Mouse (Mus musculus): ENCODE data around the gene Atp6v0b. TPM values are rescaled to one million over a fixed set of nuclear protein-coding genes. Genes with fewer than 3 reads are reported as not detected.

Atp6v0b gene
- polyA plus RNA-seq (2016; fragmentation: Nextera tagmentation; extraction: Ambion mirVana), result 308 and 323 TPM in 2 replicates

DNA sequence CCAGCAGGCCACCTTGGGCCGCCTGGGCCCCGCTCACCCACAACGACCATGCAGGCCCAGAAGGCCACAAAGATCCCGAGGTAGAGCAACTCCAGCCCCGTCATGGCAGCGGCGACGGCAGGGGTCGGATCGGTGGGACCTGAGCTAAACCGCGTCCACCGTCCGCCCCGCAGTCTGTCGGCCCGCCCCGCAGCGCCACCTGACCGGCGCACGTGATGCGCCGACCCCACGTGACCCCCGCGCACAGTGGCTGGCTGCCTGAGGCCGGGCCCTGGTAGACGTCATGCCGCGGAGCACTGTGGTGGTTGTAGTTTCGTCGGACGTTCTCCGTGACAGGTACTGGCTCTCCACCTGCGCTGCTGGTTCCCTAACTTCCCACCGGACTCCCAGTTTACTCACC is at the start of gene Atp6v0b:
TSS of gene Atp6v0b (minus strand) at position 201 of the 400 bp plus-strand sequence.
- H3K4me1 ChIP-seq, result peaks cover 35% of the 10 kb centered on the region
- under 1% methylated on average over 37 of the region's 37 CpGs for WGBS
- H3K4me3 ChIP-seq, result peak within 1 kb of the TSS; percentile 94
- no peaks in the 10 kb centered on the region for H3K27me3 ChIP-seq (replicated peaks)
- H3K9me3 ChIP-seq, result no peaks in the 10 kb centered on the region
- peak within 1 kb of the TSS; percentile 87 for H3K9ac ChIP-seq
- peaks cover 32% of the 10 kb centered on the region for H3K36me3 ChIP-seq
- peak; percentile 81 for ATAC-seq (ENCODE audit: low FRiP score, low read depth)
- H3K4me2 ChIP-seq (replicated peaks), result peak within 1 kb of the TSS; percentile 91
- H3K27ac ChIP-seq, result peak within 1 kb of the TSS; percentile 20; the same call in 1 of the 2 replicates

DNA sequence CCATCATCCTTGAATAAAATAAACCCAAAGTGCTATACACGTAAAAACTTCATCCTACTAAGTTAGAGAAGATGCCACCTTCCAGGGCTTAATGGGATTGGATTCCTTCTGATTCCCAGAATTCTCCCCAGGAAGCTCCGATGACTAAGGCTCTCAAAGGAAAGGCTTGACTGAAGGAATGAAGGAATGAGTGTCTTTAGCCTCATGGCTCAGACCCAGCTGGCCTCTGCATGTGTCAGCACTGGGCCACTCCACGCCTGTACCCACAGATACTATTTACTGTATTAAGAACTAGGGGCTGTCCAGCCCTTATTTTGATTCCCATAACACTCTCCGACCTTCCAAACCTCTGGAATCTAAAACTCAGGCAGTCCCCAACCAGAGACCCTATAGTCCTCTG is 46.9 kb upstream of the Atp6v0b start:
- no peak overlapping the region for H3K4me3 ChIP-seq
- no peak overlapping the region for H3K4me2 ChIP-seq (replicated peaks)

DNA sequence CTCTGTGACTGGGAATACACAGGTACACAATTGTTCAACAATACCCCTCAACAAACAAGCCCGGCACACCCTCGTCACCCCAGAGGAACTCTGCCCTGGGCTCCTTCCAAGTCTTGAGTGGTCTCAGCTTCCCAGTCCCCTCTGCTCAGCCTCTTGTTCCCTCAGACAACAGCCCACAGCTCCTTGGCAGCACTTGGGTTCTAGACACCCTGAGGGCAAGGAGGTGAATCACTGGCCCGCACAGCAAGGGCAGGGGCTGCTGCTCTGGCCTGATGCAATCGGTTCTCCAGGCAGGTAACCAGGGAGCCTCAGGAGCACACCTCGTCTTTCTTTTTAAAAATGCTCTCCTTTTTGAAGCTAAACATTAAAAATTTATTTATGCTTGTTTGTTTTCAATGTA is 46.1 kb upstream of the Atp6v0b start:
- Histone ChIP-seq H3K4me3 (no peak overlapping the region), H3K27me3 (replicated peaks) (peaks cover 24% of the 10 kb centered on the region), H3K4me2 (replicated peaks) (no peak overlapping the region), H3K27ac (no peak overlapping the region), H3K4me1 (peaks cover 16% of the 10 kb centered on the region), H3K9ac (no peak overlapping the region), H3K36me3 (no peaks in the 10 kb centered on the region; the same call in 1 of the 2 replicates), H3K9me3 (no peaks in the 10 kb centered on the region)
- ATAC-seq (ENCODE audit: low FRiP score, low read depth), result no peak
- 90% methylated on average over 5 of the region's 5 CpGs for WGBS

More for the DNA sequence above, 46.9 kb upstream of the Atp6v0b start:
- Histone ChIP-seq H3K9me3 (no peaks in the 10 kb centered on the region), H3K27ac (no peak overlapping the region), H3K4me1 (peaks cover 10% of the 10 kb centered on the region), H3K9ac (no peak overlapping the region), H3K27me3 (replicated peaks) (peaks cover 16% of the 10 kb centered on the region), H3K36me3 (no peaks in the 10 kb centered on the region; the same call in 1 of the 2 replicates)
- 91% methylated on average over 4 of the region's 4 CpGs for WGBS
- no peak for ATAC-seq (ENCODE audit: low FRiP score, low read depth)

DNA sequence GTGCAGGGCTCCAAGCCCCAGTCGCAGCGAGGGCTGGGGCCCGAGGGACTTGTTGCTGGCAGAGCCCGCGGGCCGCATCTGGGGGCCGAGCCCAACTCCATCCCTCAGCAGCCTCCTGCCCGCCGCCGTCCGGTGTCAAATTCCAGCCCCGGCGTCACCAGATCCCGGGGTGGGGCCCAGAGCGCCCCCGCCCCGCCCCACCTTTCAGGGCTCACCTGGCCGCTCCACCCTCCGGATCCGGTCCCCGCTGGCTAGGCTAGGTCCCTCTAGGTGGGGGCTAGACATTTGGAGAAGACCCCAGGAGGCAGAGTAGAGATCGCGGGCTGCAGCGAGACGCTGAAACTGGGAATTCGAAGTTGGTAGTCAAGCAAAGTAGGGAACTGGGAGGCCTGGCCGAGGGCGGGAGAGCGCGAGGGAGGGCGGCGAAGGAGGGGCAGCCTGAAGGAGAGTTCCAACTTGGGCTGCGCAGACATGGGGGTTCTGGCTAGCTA is 42.3 kb upstream of the Atp6v0b start, which contains the start of gene Artn:
TSS of gene Artn (minus strand) at position 373 of the 491 bp plus-strand sequence.
- Histone ChIP-seq H3K9ac (peak within 1 kb of the TSS; percentile 13; the same call in 1 of the 2 replicates), H3K27me3 (replicated peaks) (peaks cover 55% of the 10 kb centered on the region)

DNA sequence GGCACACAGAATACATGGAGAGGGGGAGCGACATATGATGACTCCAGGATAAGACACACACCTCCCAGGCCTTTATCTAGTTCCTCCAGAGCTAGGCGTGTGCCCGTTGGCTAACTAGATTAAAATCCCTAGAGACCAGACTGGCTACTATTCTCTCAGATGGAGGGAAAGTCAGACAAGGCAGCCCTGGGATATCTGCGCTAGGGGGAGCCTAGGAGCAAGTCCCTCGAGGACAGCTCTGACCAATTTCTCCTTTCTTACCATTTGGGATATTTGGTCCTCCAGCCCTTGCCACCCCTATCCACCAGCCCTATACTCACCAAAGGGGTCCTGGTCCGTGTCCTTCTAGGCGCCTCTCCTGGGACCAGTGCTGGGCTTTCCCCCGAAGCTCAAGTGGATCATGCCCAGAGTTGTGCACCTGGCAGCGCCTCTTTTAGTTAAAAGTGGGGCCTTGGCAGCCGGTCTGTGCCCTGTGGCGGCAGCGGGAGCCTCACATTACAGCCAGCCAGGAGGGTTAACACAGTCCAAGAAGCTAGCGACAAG is 41.6 kb upstream of the Atp6v0b start:
- 0 out of 2 replicates have a peak overlapping the region, but pooled peaks have one; percentile 5 for H3K9ac ChIP-seq
- peaks cover 55% of the 10 kb centered on the region for H3K27me3 ChIP-seq (replicated peaks)
- no peaks in the 10 kb centered on the region; the same call in 1 of the 2 replicates for H3K36me3 ChIP-seq
- no peaks in the 10 kb centered on the region for H3K9me3 ChIP-seq
- ATAC-seq (ENCODE audit: low FRiP score, low read depth), result no peak; the same call in 1 of the 2 replicates
- 4% methylated on average over 13 of the region's 13 CpGs for WGBS
- H3K4me2 ChIP-seq (replicated peaks), result peak overlapping the region; percentile 62
- no peak overlapping the region for H3K4me3 ChIP-seq
- H3K4me1 ChIP-seq, result peaks cover 34% of the 10 kb centered on the region
- no peak overlapping the region for H3K27ac ChIP-seq

More for the DNA sequence above, 42.3 kb upstream of the Atp6v0b start, which contains the start of gene Artn:
- peak within 1 kb of the TSS; percentile 31 for H3K4me3 ChIP-seq
- H3K9me3 ChIP-seq, result no peaks in the 10 kb centered on the region
- H3K4me1 ChIP-seq, result peaks cover 34% of the 10 kb centered on the region
- H3K27ac ChIP-seq, result no peak within 1 kb of the TSS
- H3K36me3 ChIP-seq, result no peaks in the 10 kb centered on the region; the same call in 1 of the 2 replicates
- WGBS, result under 1% methylated on average over 33 of the region's 33 CpGs
- no peak for ATAC-seq (ENCODE audit: low FRiP score, low read depth)
- H3K4me2 ChIP-seq (replicated peaks), result peak within 1 kb of the TSS; percentile 62

DNA sequence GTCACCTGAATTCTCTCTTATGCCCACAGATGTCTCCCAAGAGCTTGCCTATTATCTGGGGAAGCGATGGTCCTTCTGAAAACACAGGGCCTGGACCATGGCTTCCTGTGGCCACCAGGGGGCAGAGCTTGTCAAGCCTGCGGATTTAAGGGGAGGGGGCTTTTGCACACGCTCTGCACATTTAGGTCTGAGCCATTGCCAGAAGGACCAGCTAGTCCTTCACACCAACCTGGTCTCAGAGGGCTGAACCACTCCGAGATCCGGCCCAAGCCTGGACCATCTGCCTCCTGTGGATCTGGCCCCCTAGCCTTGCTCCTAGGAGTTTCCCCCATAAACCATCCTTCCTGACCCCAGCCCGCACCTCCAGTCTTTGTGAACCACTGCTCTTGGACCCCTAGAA is 41.1 kb upstream of the Atp6v0b start:
- Histone ChIP-seq H3K9me3 (no peaks in the 10 kb centered on the region), H3K36me3 (no peaks in the 10 kb centered on the region; the same call in 1 of the 2 replicates), H3K9ac (no peak overlapping the region), H3K4me1 (peaks cover 34% of the 10 kb centered on the region), H3K4me2 (replicated peaks) (peak overlapping the region; percentile 62), H3K27me3 (replicated peaks) (peaks cover 55% of the 10 kb centered on the region), H3K27ac (no peak overlapping the region), H3K4me3 (no peak overlapping the region)
- 16% methylated on average over 6 of the region's 6 CpGs for WGBS
- peak; percentile 35; the same call in 1 of the 2 replicates for ATAC-seq (ENCODE audit: low FRiP score, low read depth)

DNA sequence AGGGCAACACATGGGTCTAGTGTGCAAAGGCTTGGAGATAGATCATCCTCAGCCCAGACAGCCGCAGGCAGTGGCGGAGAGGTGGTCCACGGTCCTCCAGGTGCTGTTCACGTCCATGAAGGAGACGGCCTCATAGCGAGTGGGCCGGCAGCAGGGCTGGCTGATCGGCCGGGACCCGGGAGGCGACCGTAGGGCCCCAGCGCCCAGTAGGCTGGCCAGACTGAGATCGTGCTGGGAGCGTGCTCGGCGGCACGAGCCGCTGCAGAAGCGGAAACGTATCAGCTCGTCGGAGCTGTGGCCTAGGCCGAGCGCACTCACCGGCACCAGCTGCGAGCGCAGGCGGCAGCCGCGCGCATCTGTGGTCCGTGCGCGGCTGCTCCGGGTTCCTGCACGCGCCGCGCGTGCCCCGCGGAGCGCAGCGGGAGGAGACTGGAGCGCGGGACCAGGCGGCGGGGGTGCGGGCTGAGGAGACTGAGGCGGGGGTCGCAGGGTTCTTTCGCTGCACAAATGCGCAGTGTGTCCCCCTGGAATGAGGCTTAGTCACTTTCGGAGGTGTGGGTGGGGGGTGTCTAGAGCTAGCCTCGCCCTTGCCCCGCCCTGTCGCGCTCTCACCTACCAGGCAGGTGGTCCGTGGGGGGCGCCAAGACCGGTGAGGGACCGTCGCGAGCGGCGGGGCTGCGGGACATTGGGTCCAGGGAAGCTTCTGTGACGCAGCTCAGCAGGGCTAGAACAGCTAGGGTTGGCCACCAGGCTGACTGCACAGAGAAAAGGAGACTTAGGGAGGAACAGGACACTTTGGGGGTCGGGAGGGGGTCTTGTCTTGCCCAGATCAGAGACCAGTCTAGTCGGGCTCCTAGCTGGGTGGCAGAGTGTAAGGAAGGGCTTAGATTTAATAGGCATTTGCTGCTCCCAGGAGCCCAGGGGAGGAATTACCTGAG is 39.7 kb upstream of the Atp6v0b start:
- peak; percentile 55 for ATAC-seq (ENCODE audit: low FRiP score, low read depth)
- no peak overlapping the region; the same call in 1 of the 2 replicates for H3K27ac ChIP-seq
- peak overlapping the region; percentile 60 for H3K9ac ChIP-seq
- H3K9me3 ChIP-seq, result no peaks in the 10 kb centered on the region
- no peaks in the 10 kb centered on the region for H3K36me3 ChIP-seq
- H3K4me1 ChIP-seq, result peaks cover 34% of the 10 kb centered on the region
- WGBS, result 1% methylated on average over 71 of the region's 71 CpGs
- peak overlapping the region; percentile 84 for H3K4me2 ChIP-seq (replicated peaks)
- peaks cover 63% of the 10 kb centered on the region for H3K27me3 ChIP-seq (replicated peaks)
- H3K4me3 ChIP-seq, result peak overlapping the region; percentile 46

DNA sequence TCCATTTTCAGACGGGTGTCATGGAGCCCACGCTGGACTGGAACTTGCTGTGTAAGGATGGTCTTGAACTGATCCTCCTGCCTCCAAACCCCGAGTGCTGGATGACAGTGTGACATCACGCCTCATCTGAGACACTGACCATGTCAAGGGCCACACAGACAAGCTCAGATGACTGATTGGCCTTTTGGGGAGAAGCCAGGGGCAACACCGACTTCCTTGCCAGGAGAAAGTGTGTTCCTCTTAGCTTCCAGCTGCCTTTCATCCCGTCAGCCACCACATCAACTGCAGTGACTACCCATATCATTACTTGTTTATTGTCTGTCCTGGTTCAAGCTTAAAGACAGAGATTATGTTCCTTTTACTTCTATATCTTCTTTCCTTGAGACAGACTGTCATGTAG is 37.8 kb upstream of the Atp6v0b start:
- H3K27ac ChIP-seq, result no peak overlapping the region
- no peak for ATAC-seq (ENCODE audit: low FRiP score, low read depth)
- peaks cover 33% of the 10 kb centered on the region for H3K4me1 ChIP-seq
- no peak overlapping the region for H3K9ac ChIP-seq
- H3K4me3 ChIP-seq, result no peak overlapping the region
- peaks cover 56% of the 10 kb centered on the region for H3K27me3 ChIP-seq (replicated peaks)
- H3K9me3 ChIP-seq, result no peaks in the 10 kb centered on the region
- WGBS, result 75% methylated on average over 5 of the region's 6 CpGs
- no peak overlapping the region for H3K4me2 ChIP-seq (replicated peaks)
- H3K36me3 ChIP-seq, result no peaks in the 10 kb centered on the region

DNA sequence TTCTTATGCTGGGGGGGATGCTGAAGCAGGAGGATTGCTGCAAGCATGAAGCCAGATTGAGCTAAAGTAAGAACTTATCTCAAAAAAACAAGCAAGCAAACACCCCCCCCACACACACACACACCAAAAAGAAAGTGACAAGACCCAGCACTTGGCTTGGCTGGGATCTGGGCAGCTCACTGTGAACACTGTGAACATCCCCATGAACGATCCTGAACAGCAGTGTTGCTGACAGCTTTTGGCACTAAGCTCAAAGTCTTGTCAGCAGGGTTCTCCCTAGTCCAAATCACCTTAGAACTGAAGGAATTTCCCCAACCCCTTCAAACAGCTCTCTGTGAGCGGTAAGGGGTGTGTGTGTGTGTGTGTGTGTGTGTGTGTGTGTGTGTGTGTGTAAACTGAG is 36.3 kb upstream of the Atp6v0b start:
- Histone ChIP-seq H3K27me3 (replicated peaks) (peaks cover 42% of the 10 kb centered on the region), H3K27ac (no peak overlapping the region)

DNA sequence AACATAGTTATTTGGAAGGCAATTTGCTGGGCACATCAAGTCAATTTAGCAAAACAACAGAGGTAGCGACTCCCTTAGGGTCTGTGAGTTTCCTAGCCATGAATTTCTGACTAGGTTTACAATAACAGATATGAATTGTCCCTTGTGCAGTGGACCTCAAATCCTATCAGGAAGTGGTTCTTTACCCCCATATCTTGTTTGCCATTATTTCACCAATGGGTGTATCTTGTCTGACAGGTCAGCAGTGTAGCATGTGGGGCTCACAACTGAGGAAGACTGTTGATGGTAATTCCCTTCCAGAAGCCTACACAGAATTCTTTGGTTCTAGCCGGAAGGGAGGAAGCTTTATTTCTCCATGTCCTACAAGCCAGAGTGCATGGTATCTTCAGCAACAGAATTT is 34.2 kb upstream of the Atp6v0b start:
- peaks cover 2% of the 10 kb centered on the region for H3K4me1 ChIP-seq

More for the DNA sequence above, 36.3 kb upstream of the Atp6v0b start:
- no peak for ATAC-seq (ENCODE audit: low FRiP score, low read depth)
- 64% methylated on average over 2 of the region's 2 CpGs for WGBS
- peaks cover 19% of the 10 kb centered on the region for H3K4me1 ChIP-seq
- H3K4me3 ChIP-seq, result no peak overlapping the region
- H3K9ac ChIP-seq, result no peak overlapping the region
- H3K4me2 ChIP-seq (replicated peaks), result no peak overlapping the region
- H3K9me3 ChIP-seq, result no peaks in the 10 kb centered on the region
- H3K36me3 ChIP-seq, result no peaks in the 10 kb centered on the region

DNA sequence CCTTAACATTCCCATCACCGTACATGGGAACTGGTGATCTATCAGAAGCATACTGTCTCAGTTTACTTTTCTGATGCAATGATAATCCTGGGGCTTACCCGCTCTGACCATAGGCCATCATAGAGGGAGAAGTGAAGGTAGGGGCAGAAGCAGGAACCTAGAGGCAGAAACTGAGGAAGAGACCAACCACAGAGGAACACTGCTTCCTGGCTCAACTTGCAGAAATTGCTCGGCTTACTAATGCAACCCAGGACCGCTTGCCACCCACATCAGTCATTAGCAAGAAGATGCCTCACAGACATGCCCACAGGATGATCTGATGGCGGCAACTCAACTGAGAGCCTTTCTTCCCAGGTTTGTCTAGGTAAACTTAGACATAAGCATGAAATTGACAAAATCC is 31.6 kb upstream of the Atp6v0b start:
- no peak for ATAC-seq (ENCODE audit: low FRiP score, low read depth)
- H3K27ac ChIP-seq, result no peak overlapping the region
- 87% methylated on average over 5 of the region's 5 CpGs for WGBS
- no peak overlapping the region for H3K4me2 ChIP-seq (replicated peaks)
- H3K4me3 ChIP-seq, result no peak overlapping the region
- H3K9me3 ChIP-seq, result no peaks in the 10 kb centered on the region
- H3K36me3 ChIP-seq, result no peaks in the 10 kb centered on the region
- H3K27me3 ChIP-seq (replicated peaks), result peaks cover 8% of the 10 kb centered on the region; the same call in 1 of the 2 replicates
- no peak overlapping the region for H3K9ac ChIP-seq
- peaks cover 11% of the 10 kb centered on the region for H3K4me1 ChIP-seq

More for the DNA sequence above, 34.2 kb upstream of the Atp6v0b start:
- H3K36me3 ChIP-seq, result no peaks in the 10 kb centered on the region
- no peak for ATAC-seq (ENCODE audit: low FRiP score, low read depth)
- H3K4me3 ChIP-seq, result no peak overlapping the region
- WGBS, result 91% methylated on average over 2 of the region's 2 CpGs
- no peak overlapping the region for H3K9ac ChIP-seq
- no peak overlapping the region for H3K27ac ChIP-seq
- H3K4me2 ChIP-seq (replicated peaks), result no peak overlapping the region
- H3K9me3 ChIP-seq, result no peaks in the 10 kb centered on the region
- H3K27me3 ChIP-seq (replicated peaks), result peaks cover 21% of the 10 kb centered on the region

DNA sequence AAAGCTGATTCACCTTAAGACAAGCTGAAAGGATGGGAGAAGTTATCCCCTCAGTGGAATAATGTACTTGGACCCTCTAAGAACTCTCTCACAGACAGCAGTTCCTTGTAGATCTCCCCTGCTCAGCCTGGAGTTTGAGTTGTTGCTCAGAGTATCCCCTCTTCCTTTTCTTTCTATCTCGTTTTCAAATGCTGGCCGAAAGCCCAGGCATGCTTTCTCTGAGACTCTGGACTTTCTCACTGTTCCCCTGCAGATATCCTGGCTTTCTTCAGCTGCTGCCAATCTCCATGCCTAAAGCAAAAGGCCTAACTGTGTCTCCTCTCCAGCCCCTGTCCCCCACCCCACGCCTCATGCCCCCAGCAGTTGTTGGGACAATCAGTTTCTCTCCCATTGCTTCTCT is 31.1 kb upstream of the Atp6v0b start:
- no peak for ATAC-seq (ENCODE audit: low FRiP score, low read depth)

More for the DNA sequence above, 31.1 kb upstream of the Atp6v0b start:
- Histone ChIP-seq H3K9me3 (no peaks in the 10 kb centered on the region), H3K27me3 (replicated peaks) (peaks cover 8% of the 10 kb centered on the region; the same call in 1 of the 2 replicates), H3K4me1 (peaks cover 16% of the 10 kb centered on the region), H3K4me2 (replicated peaks) (no peak overlapping the region), H3K9ac (no peak overlapping the region), H3K27ac (no peak overlapping the region), H3K36me3 (no peaks in the 10 kb centered on the region), H3K4me3 (no peak overlapping the region)
- 87% methylated on average over 3 of the region's 3 CpGs for WGBS
